Mouse (Mus musculus) C2C12 (cell line): ENCODE measurements around the gene Fam171a2. TPM values are rescaled to one million over a fixed set of nuclear protein-coding genes. Genes with fewer than 3 reads are reported as not detected.
A peak's percentile ranks its signal among the peaks of the same experiment; 100 is the strongest.

Experiments
- H3K27me3 ChIP-seq: one replicate; pipeline ENCODE4 v1.6.1; 2011; ENCODE audit not compliant: control insufficient read depth, insufficient read depth, insufficient read length
- H3K36me3 ChIP-seq: one replicate; pipeline ENCODE4 v1.6.1; 2011; ENCODE audit not compliant: control insufficient read depth, insufficient read depth
- H3K4me3 ChIP-seq: one replicate; pipeline ENCODE4 v1.5.1; 2011; ENCODE audit warnings: mild to moderate bottlenecking, control low read depth; ENCODE audit not compliant: poor library complexity, insufficient read depth, severe bottlenecking
- H3K79me2 ChIP-seq: one replicate; pipeline ENCODE4 v1.6.1; 2011; ENCODE audit not compliant: control insufficient read depth, insufficient read depth
- H3K79me3 ChIP-seq: one replicate; pipeline ENCODE4 v1.6.1; 2011; ENCODE audit warnings: low read depth, control low read depth
- H3ac ChIP-seq: one replicate; pipeline ENCODE3; 2011; ENCODE audit warnings: low read depth; ENCODE audit not compliant: control insufficient read depth, insufficient read length
- CEBPB ChIP-seq: IDR thresholded peaks from one replicate; pipeline ENCODE4 v1.6.1; 2011; ENCODE audit warnings: low read depth, mild to moderate bottlenecking, control low read depth, moderate library complexity
- CTCF ChIP-seq: IDR thresholded peaks from one replicate; pipeline ENCODE4 v1.5.1; 2011; ENCODE audit not compliant: control insufficient read depth, insufficient read depth, insufficient read length
- FOSL1 ChIP-seq: IDR thresholded peaks from one replicate; pipeline ENCODE4 v1.8.0; 2011; ENCODE audit warnings: mild to moderate bottlenecking, low read length; ENCODE audit not compliant: poor library complexity, insufficient read depth, severe bottlenecking
- MAX ChIP-seq: IDR thresholded peaks from one replicate; pipeline ENCODE4 v1.6.1; 2011; ENCODE audit warnings: mild to moderate bottlenecking, control low read depth
- MYOD1 ChIP-seq: IDR thresholded peaks from one replicate; pipeline ENCODE4 v1.6.1; 2011; ENCODE audit warnings: low read depth; ENCODE audit not compliant: control insufficient read depth, insufficient read length
- MYOG ChIP-seq: IDR thresholded peaks from one replicate; pipeline ENCODE4 v1.6.1; 2011; ENCODE audit not compliant: control insufficient read depth, insufficient read length; ENCODE audit errors: extremely low read depth
- USF1 ChIP-seq: IDR thresholded peaks from one replicate; pipeline ENCODE4 v1.6.1; 2011; ENCODE audit warnings: low read depth, mild to moderate bottlenecking, control low read depth, moderate library complexity
- polyA plus RNA-seq: library from polyadenylated mRNA; unstranded; fragments of >200 nt; fragmentation: generic; extraction: Trizol; gene quantifications from one replicate; pipeline ENCODE4 v1.2.1, GENCODE M21; 2012; ENCODE audit warnings: missing spikeins

Gene Fam171a2
- polyA plus RNA-seq, 1 experiment: 6.3 TPM

GRCm38 (mm10) chr11:102435754-102436470 lies 11.6 kb downstream of the Fam171a2 start:
- peaks cover 24% of the 10 kb centered on the region for H3K36me3 ChIP-seq
- TF ChIP-seq FOSL1: no peak
- no peak for TF ChIP-seq MYOG
- no peak for TF ChIP-seq CEBPB
- TF ChIP-seq USF1: no peak
- TF ChIP-seq CTCF: no peak
- TF ChIP-seq MYOD1: no peak
- TF ChIP-seq MAX: no peak
- H3K4me3 ChIP-seq: no peak overlapping the region

GRCm38 (mm10) chr11:102434816-102435705 lies 12.4 kb downstream of the Fam171a2 start:
- H3K27me3 ChIP-seq: no peaks in the 10 kb centered on the region
- H3K36me3 ChIP-seq: peaks cover 24% of the 10 kb centered on the region
- H3K79me3 ChIP-seq: no peaks in the 10 kb centered on the region
- peaks cover 8% of the 10 kb centered on the region for H3K79me2 ChIP-seq
- TF ChIP-seq MAX (no peak), FOSL1 (no peak), CTCF (no peak), MYOD1 (no peak), CEBPB (no peak), USF1 (no peak), MYOG (no peak)
- H3ac ChIP-seq: no peak overlapping the region
- no peak overlapping the region for H3K4me3 ChIP-seq

More at GRCm38 (mm10) chr11:102435754-102436470, 11.6 kb downstream of the Fam171a2 start:
- H3K79me2 ChIP-seq: peaks cover 5% of the 10 kb centered on the region
- H3K27me3 ChIP-seq: no peaks in the 10 kb centered on the region
- no peak overlapping the region for H3ac ChIP-seq
- no peaks in the 10 kb centered on the region for H3K79me3 ChIP-seq

- TF ChIP-seq CTCF: peak; percentile 59
- TF ChIP-seq USF1: no peak
- peaks cover 24% of the 10 kb centered on the region for H3K36me3 ChIP-seq
- H3K79me2 ChIP-seq: peaks cover 8% of the 10 kb centered on the region
- H3ac ChIP-seq: no peak overlapping the region
- H3K27me3 ChIP-seq: no peaks in the 10 kb centered on the region
- H3K4me3 ChIP-seq: no peak overlapping the region
- no peaks in the 10 kb centered on the region for H3K79me3 ChIP-seq
These were observed 13.1 kb downstream of the Fam171a2 start for GRCm38 (mm10) chr11:102434406-102434805.

- no peak for TF ChIP-seq MAX
- TF ChIP-seq USF1: no peak
- TF ChIP-seq CTCF: no peak
- no peak for TF ChIP-seq MYOG
- TF ChIP-seq FOSL1: no peak
- no peak for TF ChIP-seq CEBPB
- Histone ChIP-seq H3K79me3 (no peaks in the 10 kb centered on the region), H3K4me3 (no peak overlapping the region), H3K79me2 (peaks cover 8% of the 10 kb centered on the region), H3ac (no peak overlapping the region), H3K36me3 (peaks cover 24% of the 10 kb centered on the region), H3K27me3 (no peaks in the 10 kb centered on the region)
These were observed 13.6 kb downstream of the Fam171a2 start for GRCm38 (mm10) chr11:102433866-102434265.

GRCm38 (mm10) chr11:102432896-102433295 lies 14.6 kb downstream of the Fam171a2 start:
- no peak for TF ChIP-seq CEBPB
- no peak for TF ChIP-seq MYOD1
- no peak for TF ChIP-seq MYOG
- no peak for TF ChIP-seq MAX
- TF ChIP-seq USF1: no peak
- no peak for TF ChIP-seq FOSL1

More at GRCm38 (mm10) chr11:102432896-102433295, 14.6 kb downstream of the Fam171a2 start:
- H3K79me3 ChIP-seq: no peaks in the 10 kb centered on the region
- no peaks in the 10 kb centered on the region for H3K27me3 ChIP-seq
- peaks cover 8% of the 10 kb centered on the region for H3K79me2 ChIP-seq
- H3K4me3 ChIP-seq: no peak overlapping the region
- peaks cover 24% of the 10 kb centered on the region for H3K36me3 ChIP-seq
- H3ac ChIP-seq: peak overlapping the region; percentile 26
